Mouse (Mus musculus): ENCODE results near the gene Shroom3.

- no peak for TF ChIP-seq POLR2A (IDR thresholded peaks at IDR 0.05; ENCODE audit: low read depth, low read length)
- TF ChIP-seq CTCF (conservative IDR thresholded peaks at IDR 0.05; ENCODE audit: insufficient read depth, insufficient read length, low read depth, low read length), result no peak
Observed at GRCm38 (mm10) chr5:92953865-92954264, 270.6 kb downstream of the Shroom3 start.

All from kidney, adult 2 months (tissue).